Mouse (Mus musculus) CH12.LX (cell line): ENCODE measurements around the gene Mum1. TPM values are rescaled to one million over a fixed set of nuclear protein-coding genes. Genes with fewer than 3 reads are reported as not detected.
A peak's percentile ranks its signal among the peaks of the same experiment; 100 is the strongest.

Experiments
- DNase-seq: peaks from one replicate; pipeline ENCODE4 v3.0.0-alpha.2; 2013; ENCODE audit errors: extremely low read depth
- H3K27ac ChIP-seq: 2 replicates; pipeline ENCODE4 v1.5.1; 2012; ENCODE audit warnings: low read depth, mild to moderate bottlenecking, control low read depth, moderate library complexity; ENCODE audit not compliant: insufficient read depth
- H3K27me3 ChIP-seq: replicated peaks from 2 replicates; pipeline ENCODE3; 2012; ENCODE audit warnings: inconsistent platforms
- H3K36me3 ChIP-seq, 2 experiments: replicated peaks in 1 of 2; 2 replicates each; pipeline versions ENCODE3 to v1.6.1; 2012; ENCODE audit warnings: inconsistent platforms in 1 of 2, low read length in 1 of 2, mild to moderate bottlenecking in 1 of 2, mixed read lengths in 1 of 2, moderate library complexity in 1 of 2; ENCODE audit not compliant: control insufficient read depth in 1 of 2, insufficient read depth in 1 of 2
- H3K4me1 ChIP-seq, 2 experiments: 2 replicates each; pipeline ENCODE4 v1.6.1; 2012; ENCODE audit warnings: inconsistent platforms in 1 of 2, moderate library complexity in 1 of 2; ENCODE audit not compliant: insufficient read depth in 2 of 2, control insufficient read depth in 1 of 2
- H3K4me2 ChIP-seq: 2 replicates; pipeline ENCODE4 v1.6.1; 2012; ENCODE audit warnings: low read depth, mild to moderate bottlenecking, control low read depth; ENCODE audit not compliant: poor library complexity, insufficient read depth, severe bottlenecking
- H3K4me3 ChIP-seq, 3 experiments: fragments of 150-350 bp in 1 of 3; sonication (generic) in 1 of 3; replicated peaks in 1 of 3; 2 replicates each; pipeline versions ENCODE3 to v1.5.1; 2011 to 2012; ENCODE audit warnings: low read depth in 2 of 3, low read length in 2 of 3, mild to moderate bottlenecking in 2 of 3, moderate library complexity in 2 of 3, control low read depth in 1 of 3, improper control_type of control experiment in 1 of 3, inconsistent platforms in 1 of 3, mixed read lengths in 1 of 3; ENCODE audit not compliant: poor library complexity in 1 of 3
- H3K79me2 ChIP-seq: replicated peaks from 2 replicates; pipeline ENCODE4 v1.6.1; 2012; ENCODE audit warnings: mild to moderate bottlenecking, moderate library complexity; ENCODE audit not compliant: control insufficient read depth, poor library complexity, insufficient read depth, severe bottlenecking; ENCODE audit errors: extremely low read depth
- H3K9ac ChIP-seq: 2 replicates; pipeline ENCODE4 v1.6.1; 2012; ENCODE audit warnings: low read depth, mild to moderate bottlenecking, control low read depth, moderate library complexity; ENCODE audit not compliant: insufficient read depth
- H3K9me3 ChIP-seq: replicated peaks from 2 replicates; pipeline ENCODE3; 2012; ENCODE audit warnings: low read length, inconsistent platforms, mixed read lengths
- CHD2 ChIP-seq: IDR thresholded peaks from 2 replicates; pipeline ENCODE4 v1.6.1; 2011; ENCODE audit warnings: low read length, improper control_type of control experiment
- CTCF ChIP-seq, 2 experiments: IDR thresholded peaks in 1 of 2; conservative IDR thresholded peaks in 1 of 2; 2 replicates each; pipeline ENCODE4 v1.5.1; 2011 to 2012; ENCODE audit warnings: low read depth in 2 of 2, low read length in 2 of 2, improper control_type of control experiment in 1 of 2, inconsistent platforms in 1 of 2, mild to moderate bottlenecking in 1 of 2, moderate library complexity in 1 of 2
- E2F4 ChIP-seq: IDR thresholded peaks from 2 replicates; pipeline ENCODE4 v1.6.1; 2011; ENCODE audit warnings: low read depth, low read length, improper control_type of control experiment; ENCODE audit not compliant: insufficient replicate concordance
- HCFC1 ChIP-seq: IDR thresholded peaks from 2 replicates; pipeline ENCODE4 v1.6.1; 2012; ENCODE audit warnings: low read depth, mild to moderate bottlenecking, inconsistent platforms, low read length, improper control_type of control experiment
- IRF4 ChIP-seq: IDR thresholded peaks from 2 replicates; pipeline ENCODE4 v1.6.1; 2014; ENCODE audit warnings: low read depth, mild to moderate bottlenecking, inconsistent platforms, low read length, improper control_type of control experiment
- MAFK ChIP-seq: IDR thresholded peaks from 2 replicates; pipeline ENCODE4 v1.6.1; 2011; ENCODE audit warnings: low read length, improper control_type of control experiment; ENCODE audit not compliant: insufficient replicate concordance
- MAX ChIP-seq: IDR thresholded peaks from 2 replicates; pipeline ENCODE4 v1.6.1; 2011; ENCODE audit warnings: low read length, improper control_type of control experiment
- MAZ ChIP-seq: IDR thresholded peaks from 2 replicates; pipeline ENCODE4 v1.6.1; 2012; ENCODE audit warnings: low read depth, mild to moderate bottlenecking, inconsistent platforms, low read length, improper control_type of control experiment, moderate library complexity
- MXI1 ChIP-seq: IDR thresholded peaks from 2 replicates; pipeline ENCODE4 v1.6.1; 2011; ENCODE audit warnings: mild to moderate bottlenecking, low read depth, low read length, improper control_type of control experiment
- RAD21 ChIP-seq: IDR thresholded peaks from 2 replicates; pipeline ENCODE4 v1.6.1; 2011; ENCODE audit warnings: low read depth, mild to moderate bottlenecking, low read length, improper control_type of control experiment, moderate library complexity
- RCOR1 ChIP-seq: conservative IDR thresholded peaks from 2 replicates; pipeline ENCODE4 v1.6.1; 2012; ENCODE audit warnings: low read depth, mild to moderate bottlenecking, inconsistent platforms, low read length, improper control_type of control experiment
- SIN3A ChIP-seq: IDR thresholded peaks from 2 replicates; pipeline ENCODE4 v1.6.1; 2012; ENCODE audit warnings: low read length, improper control_type of control experiment, inconsistent platforms
- SMC3 ChIP-seq: IDR thresholded peaks from 2 replicates; pipeline ENCODE4 v1.6.1; 2011; ENCODE audit warnings: low read depth, low read length, improper control_type of control experiment
- ZC3H11A ChIP-seq: IDR thresholded peaks from 2 replicates; pipeline ENCODE4 v1.6.1; 2012; ENCODE audit warnings: low read depth, mild to moderate bottlenecking, inconsistent platforms, low read length, improper control_type of control experiment
- ZNF384 ChIP-seq: IDR thresholded peaks from 2 replicates; pipeline ENCODE4 v1.6.1; 2012; ENCODE audit warnings: low read depth, low read length, improper control_type of control experiment, inconsistent platforms
- dilution Hi-C: fragments of 300-500 bp; cut with MboI; formaldehyde crosslinking; loops from 2 replicates; pipeline ENCODE4 v1.14.3; 2020; ENCODE audit warnings: low sequenced_read_pairs; ENCODE audit not compliant: extremely low pct_unique_long_range_greater_than_20kb, extremely low pct_ligation_motif_present
- in situ Hi-C: fragments of 300-500 bp; cut with MboI; formaldehyde crosslinking; loops from 3 replicates; pipeline ENCODE4 v1.14.3; 2019; ENCODE audit warnings: low sequenced_read_pairs, low pct_ligation_motif_present, low pct_unique_long_range_greater_than_20kb, mixed read lengths
- polyA plus RNA-seq: library from polyadenylated mRNA; unstranded; fragments of >175 nt; gene quantifications from 2 replicates; pipeline ENCODE4 v1.2.1, GENCODE M21; 2012; ENCODE audit warnings: low read depth; ENCODE audit not compliant: insufficient read length
- total RNA-seq, 2 experiments: library from RNA; depleted of rRNA; stranded (reverse); fragments of 300-350 nt in 1 of 2; fragments of >200 nt in 1 of 2; gene quantifications; 2 replicates each; pipeline ENCODE4 v1.2.3; 2012 to 2014

Mum1 gene
- total and polyA plus RNA-seq, 3 experiments: 22.9 to 35.6 (median 25.1) TPM

DNA sequence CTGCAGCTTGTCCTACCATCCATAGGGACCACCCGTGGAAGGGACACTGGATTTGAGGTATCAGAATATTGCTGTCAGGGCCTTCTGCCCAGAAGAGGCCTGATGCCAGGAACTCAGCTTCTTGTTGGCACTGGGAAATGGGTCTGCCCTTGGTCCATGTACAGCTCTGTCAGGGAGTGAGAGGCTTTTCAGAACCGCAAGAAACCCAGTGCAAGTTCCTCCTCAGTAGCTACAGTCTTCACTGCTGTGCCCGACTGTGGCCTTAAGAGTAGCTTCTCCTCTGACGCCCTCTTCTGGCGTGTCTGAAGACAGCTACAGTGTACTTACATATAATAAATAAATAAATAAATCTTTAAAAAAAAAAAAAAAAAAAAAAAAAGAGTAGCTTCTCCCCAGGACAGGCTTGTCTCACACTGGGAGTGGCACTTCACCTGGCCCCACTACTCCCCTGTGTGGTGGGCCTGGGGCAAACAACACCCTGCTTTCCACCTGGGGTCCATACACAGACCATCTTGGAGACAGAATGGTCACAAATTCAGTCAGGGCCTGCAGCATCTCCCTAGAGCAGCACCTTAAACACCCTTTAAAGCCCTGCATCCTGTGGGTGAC is 18.7 kb downstream of the Mum1 start:
- peak; percentile 60 for DNase-seq

DNA sequence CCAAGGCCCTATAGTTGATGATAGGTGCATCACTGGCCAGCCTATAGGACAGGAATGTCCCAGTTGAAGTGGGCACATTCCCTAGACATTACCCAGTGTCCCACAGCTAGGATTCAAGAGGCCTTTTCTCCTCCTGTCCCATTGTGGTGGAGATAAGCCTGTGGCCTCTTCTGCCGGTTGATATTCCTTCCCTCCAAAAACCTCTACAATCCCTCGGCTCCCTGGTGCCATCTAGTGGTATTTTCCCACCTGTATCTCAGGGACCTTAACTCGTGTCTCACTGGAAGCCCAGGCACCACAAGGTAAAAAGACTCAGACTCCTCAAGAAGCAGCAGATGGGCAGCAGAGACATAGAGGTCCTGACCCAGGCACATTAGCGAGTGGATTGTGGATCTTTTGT is 19.4 kb downstream of the Mum1 start:
- in situ Hi-C loops (loop anchor here (5.0 kb wide), 1 partner anchor 68 kb away; the partner anchor contains the start of gene Efna2), dilution Hi-C loops (no loop called here)
- peak; percentile 79 for DNase-seq
- Histone ChIP-seq H3K36me3 (peaks cover 38 to 49% of the 10 kb centered on the region in 2 experiments), H3K4me3 (no peak overlapping the region), H3K9me3 (no peaks in the 10 kb centered on the region), H3K27ac (no peak overlapping the region), H3K79me2 (peaks cover 11% of the 10 kb centered on the region), H3K4me2 (no peak overlapping the region), H3K27me3 (no peaks in the 10 kb centered on the region), H3K4me1 (peaks cover 3 to 20% of the 10 kb centered on the region in 2 experiments), H3K9ac (no peak overlapping the region)
- TF ChIP-seq MAZ (0 out of 2 replicates have a peak, but pooled peaks have one; percentile 52), HCFC1 (no peak), SMC3 (peak; percentile 90), E2F4 (0 out of 2 replicates have a peak, but pooled peaks have one; percentile 63), CHD2 (no peak), MAX (peak; percentile 37; the same call in 1 of the 2 replicates), IRF4 (peak; percentile 21; the same call in 1 of the 2 replicates), MAFK (no peak), RAD21 (peak; percentile 82), CTCF (conservative IDR thresholded peaks at IDR 0.05 in 1 of 2, IDR thresholded peaks at IDR 0.05 in 1 of 2; ENCODE audit: low read depth in 2 of 2, low read length in 2 of 2) (peak; percentile 72 to 95), SIN3A (peak; percentile 57), ZC3H11A (peak; percentile 44), MXI1 (peak; percentile 38; the same call in 1 of the 2 replicates)

More for the DNA sequence above, 18.7 kb downstream of the Mum1 start:
- Histone ChIP-seq H3K27ac (no peak overlapping the region), H3K27me3 (no peaks in the 10 kb centered on the region), H3K4me2 (no peak overlapping the region), H3K36me3 (peaks cover 45 to 53% of the 10 kb centered on the region in 2 experiments), H3K4me1 (peaks cover 0 to 13% of the 10 kb centered on the region in 2 experiments; a peak in 2 of 4 replicates), H3K4me3 (no peak overlapping the region), H3K79me2 (peaks cover 4% of the 10 kb centered on the region), H3K9ac (no peak overlapping the region), H3K9me3 (no peaks in the 10 kb centered on the region)
- TF ChIP-seq CTCF (conservative IDR thresholded peaks at IDR 0.05 in 1 of 2, IDR thresholded peaks at IDR 0.05 in 1 of 2; ENCODE audit: low read depth in 2 of 2, low read length in 2 of 2) (peak in 1 of 2 experiments; percentile 39; a peak in 2 of 4 replicates), ZNF384 (peak; percentile 85), RAD21 (peak; percentile 23), SMC3 (peak; percentile 15), HCFC1 (no peak), RCOR1 (no peak)
- in situ Hi-C loops (loop anchor here (5.0 kb wide), 1 partner anchor 68 kb away; the partner anchor contains the start of gene Efna2), dilution Hi-C loops (no loop called here)
